Mouse (Mus musculus) spleen, adult 12 weeks (tissue): Measurements from ENCODE around the gene Sept4.
A peak's percentile ranks its signal among the peaks of the same experiment; 100 is the strongest.

Source experiments
- DNase-seq: peaks from one replicate; pipeline ENCODE4 v3.0.0; 2022; ENCODE audit warnings: low spot score

The Sept4 gene

GRCm38 (mm10) chr11:87568255-87568953 is at the start of gene Sept4:
TSS of gene Sept4 (plus strand) at chr11:87568903.
- no peak for DNase-seq

GRCm38 (mm10) chr11:87519260-87519659 is 49.4 kb upstream of the Sept4 start:
- peak; percentile 10 for DNase-seq

GRCm38 (mm10) chr11:87523466-87523865 is 45.2 kb upstream of the Sept4 start:
- no peak for DNase-seq

DNA sequence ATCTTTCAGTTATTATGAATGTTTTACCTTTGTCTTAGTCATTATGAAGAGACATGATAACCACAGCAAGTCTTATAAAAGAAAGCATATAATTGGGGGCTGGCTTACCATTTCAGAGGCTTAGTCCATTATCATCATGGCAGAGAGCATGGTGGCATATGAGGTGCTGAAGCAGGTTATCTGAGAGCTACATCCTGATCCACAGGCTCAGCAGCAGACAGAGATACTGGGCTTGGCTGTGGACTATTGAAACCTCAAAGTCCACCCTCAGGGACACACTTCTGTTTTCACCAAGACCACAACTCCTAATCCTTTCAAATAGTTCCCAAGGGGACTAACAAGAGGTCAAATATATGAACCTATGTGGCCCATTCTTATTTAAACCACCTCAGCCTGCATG is 44.7 kb upstream of the Sept4 start:
- no peak for DNase-seq

GRCm38 (mm10) chr11:87524780-87525179 is 43.9 kb upstream of the Sept4 start:
- no peak for DNase-seq

DNA sequence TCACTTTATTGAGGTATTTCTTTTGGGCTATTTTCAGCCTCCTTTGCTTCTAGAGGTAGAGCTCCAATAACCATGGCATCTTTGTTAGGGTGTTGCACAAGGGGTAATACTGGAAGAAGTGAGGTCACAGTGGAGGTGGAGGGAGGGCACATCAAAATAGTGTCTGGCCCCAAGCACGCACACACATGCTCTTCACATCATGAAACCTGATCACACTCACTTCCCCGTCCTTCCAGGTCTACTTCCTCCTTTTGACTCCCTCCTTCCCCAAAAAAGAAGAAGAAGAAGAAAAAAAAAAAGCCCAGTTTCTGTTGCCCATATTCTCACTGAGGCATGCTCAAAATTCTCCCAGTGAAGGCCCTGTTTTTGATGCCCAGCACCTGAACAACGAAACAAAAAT is 41.3 kb upstream of the Sept4 start:
- DNase-seq = no peak

DNA sequence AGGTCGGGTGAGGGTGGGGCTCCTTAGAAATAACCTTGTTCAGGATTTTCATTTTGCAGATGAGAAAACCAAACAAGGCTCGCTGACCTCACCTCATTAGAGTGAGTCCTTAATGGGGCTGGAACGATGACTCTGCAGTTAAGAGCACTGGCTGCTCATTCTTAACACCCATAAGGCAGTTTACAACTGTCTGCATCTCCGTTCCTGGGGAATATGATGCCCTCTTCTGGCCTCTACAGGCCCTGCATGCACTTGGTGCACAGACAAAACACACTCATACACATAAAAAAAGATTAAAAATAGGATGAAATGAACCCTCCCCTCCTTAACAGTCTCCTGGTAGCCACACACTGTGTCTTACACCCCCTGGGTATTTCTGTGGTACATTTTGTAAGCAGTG is 40.7 kb upstream of the Sept4 start:
- DNase-seq = no peak

GRCm38 (mm10) chr11:87531695-87532094 is 37.0 kb upstream of the Sept4 start:
- DNase-seq = no peak

GRCm38 (mm10) chr11:87542285-87542684 is 26.4 kb upstream of the Sept4 start:
- DNase-seq = no peak

DNA sequence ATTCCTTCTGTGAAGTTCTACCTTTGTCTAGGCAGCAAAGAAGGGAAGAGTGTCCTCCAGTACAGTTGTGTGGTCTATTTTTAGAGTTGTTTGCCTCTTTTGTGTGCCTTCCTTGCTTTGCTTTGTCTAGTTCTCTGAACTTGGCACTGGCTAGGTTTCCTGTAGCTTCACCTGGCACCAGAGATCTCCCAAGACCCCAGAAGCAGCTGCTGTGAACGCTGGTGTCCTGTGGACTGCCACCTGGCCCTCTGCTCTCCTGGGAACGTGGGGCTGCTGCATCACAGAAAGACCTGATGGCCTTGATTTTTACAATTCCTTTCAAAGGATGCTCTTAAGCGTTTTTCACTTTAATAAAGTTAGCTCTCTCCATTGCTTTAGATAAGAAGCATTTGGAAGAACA is 25.8 kb upstream of the Sept4 start:
- no peak for DNase-seq

DNA sequence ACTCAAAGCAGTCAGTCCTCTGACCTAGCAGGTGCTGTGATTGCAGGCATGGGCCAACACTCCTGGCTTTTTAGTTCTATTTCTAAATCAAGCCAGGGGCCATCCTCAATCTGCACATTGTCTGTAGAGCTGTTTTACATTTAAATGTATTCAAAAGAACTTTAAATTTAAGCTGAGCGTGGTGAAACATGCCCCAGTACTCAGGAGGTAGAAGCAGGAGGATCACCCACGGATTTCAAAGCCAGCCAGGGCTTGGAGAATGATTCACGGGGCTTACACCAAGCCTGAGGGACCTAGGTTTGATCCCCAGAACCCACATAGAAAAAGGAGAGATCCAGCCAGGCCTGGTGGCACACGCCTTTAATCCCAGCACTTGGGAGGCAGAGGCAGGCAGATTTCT is 15.4 kb upstream of the Sept4 start:
- DNase-seq = no peak

DNA sequence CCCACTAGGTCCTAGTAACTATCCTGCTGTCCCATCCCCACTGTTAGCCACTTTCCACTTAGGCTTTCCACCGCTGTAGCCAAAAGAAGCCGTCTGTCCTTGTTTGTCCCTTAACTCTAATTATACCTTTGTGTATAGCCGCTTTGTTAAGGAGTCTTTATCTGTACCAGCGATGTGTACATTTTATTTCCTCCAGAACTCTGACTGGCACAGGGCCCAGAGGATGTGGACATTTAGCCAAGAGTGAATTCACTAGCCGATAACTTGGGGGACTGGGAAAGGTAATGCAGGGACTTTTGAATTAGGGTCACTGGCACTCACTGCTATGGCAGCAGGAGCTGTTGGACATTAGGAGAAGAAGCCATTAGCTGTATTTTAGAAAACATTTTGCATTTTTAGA is 14.3 kb upstream of the Sept4 start:
- no peak for DNase-seq

DNA sequence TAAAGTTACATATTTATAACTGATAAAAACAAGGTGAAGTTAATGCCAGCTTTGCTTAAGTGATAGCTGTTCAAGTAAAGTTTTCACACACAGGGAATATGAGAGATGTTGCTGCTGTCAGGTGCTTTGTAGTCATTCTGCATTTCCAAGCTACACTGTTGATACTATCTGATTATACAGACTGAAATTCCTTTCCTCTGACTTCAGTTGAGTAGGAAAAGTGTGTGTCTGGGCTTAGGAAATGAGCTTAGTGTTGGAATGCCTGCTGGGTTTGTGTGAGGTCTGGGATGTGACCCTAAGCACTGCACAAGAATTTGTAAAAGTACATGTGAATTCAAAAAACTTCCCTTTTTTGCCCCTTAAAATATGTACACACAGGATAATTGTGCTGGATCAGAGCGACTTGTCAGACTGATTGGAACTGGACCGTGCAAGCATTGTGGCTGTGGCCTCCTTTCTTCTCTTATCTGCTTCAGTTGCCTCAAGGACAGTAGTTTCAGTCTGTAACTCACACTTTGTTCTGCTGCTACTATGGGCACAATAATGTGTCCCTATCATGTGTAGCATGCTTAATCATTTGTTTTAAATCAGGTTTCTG is 13.5 kb upstream of the Sept4 start:
- no peak for DNase-seq

GRCm38 (mm10) chr11:87561208-87561607 is 7.5 kb upstream of the Sept4 start:
- no peak for DNase-seq

DNA sequence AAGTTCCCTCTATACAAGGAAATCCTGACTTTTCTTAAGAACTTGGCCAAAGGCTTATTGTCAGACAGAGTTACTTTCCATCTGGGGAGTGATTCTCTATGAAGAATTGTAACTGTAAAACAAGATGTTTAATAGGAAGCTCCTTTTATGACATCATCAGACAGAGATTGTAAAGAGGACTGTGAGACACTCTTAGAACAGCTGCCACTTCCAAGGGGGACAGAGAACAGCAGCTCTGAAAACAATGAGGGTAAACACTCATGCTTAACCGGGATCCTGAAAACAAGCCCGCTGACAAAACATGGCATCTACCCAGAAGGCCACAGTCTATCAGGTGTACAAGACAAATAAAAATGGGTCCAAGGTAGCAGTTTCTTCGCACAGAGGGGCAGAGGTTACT is 2.2 kb upstream of the Sept4 start, which contains the start of gene Gm11492:
TSS of gene Gm11492 (plus strand) at position 153 of the 400 bp plus-strand sequence.
- DNase-seq = no peak

DNA sequence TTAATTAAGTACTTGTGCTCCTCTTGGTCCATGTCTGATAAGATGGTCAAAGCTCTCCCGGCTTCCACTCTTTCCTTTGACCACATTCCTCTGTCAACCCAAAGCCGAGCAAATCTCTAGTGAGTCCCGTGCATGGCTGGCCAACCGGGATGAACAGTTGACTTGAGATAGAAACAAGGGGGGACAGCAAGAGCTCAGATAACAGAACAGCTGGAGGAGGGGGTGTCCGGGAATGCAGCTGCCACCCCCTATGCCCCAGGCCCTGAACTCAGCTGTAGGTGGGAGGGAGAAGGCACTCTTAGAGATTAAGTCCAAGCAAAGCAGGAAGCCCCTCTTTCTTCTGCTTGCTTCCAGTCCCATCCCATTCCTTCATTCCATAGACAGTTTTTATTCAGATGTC is 2.0 kb downstream of the Sept4 start:
- no peak for DNase-seq

DNA sequence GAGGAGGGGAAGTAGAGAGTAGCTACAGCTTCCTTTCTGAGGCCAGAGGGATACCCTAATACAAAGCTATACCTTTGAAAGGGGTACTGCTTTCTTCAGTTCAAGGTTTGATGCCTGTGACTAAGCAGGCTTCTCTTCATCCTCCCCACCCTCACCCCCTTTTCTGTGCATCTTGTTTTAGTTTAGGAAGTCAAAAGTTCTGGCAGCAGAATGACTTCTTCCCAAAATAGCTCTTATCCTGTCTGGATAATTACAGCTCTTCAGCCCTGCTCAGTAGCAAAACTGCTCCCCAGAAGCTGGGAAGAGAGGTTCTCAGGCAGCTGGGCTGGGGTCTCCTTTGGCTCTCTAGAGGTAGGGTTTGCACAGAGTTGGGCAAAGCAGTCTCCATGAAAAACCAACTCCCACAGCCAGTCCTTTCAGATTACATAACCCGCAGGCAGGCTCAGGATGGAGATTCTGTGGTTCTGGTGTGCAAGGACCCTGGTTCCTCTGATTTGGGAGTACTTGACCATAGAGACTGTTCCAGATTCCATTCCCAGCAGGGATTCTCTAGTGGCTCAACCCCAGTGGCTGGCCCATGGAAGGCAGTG is 2.8 kb downstream of the Sept4 start:
- no peak for DNase-seq

- no peak for DNase-seq
Measured at GRCm38 (mm10) chr11:87573751-87574150, 5.0 kb downstream of the Sept4 start.

- DNase-seq = no peak
Measured at GRCm38 (mm10) chr11:87574520-87575180, 5.9 kb downstream of the Sept4 start.

GRCm38 (mm10) chr11:87577601-87578248 is 9.0 kb downstream of the Sept4 start:
- DNase-seq = no peak

DNA sequence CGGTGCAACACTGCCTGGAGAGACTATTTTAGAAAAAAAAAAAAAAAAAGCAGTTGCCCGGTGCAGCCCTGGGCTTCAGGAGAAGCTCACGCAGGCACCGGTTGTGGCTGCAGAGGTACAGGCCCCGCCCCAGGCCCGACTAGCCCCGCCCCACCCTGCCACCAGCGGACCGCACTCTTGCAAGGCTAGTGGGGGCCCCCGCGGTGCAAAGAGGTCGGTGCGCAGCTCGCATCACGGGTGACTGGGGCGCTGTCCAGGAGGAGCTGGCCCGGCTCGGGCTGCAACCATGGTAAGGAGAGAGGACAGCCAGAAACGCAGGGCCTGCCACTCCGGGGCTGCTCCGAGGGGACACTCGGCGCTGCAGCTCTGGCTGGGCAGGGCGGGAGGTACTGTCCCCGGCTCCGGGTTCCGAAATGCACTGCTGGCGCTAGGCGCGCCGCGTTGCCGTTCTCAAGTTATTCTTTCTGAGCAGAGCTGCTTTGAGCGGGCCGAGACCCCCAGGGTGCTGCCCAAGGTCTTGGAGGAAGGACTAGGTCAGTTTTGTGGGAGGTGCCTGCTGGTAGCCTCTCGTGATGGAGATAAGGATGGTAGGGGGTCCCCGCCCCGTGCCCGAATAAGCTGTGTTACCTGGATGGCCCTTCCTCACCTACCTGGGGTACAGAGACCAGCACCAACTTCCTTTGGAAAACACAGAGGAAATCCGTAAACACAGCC is 9.7 kb downstream of the Sept4 start:
- peak; percentile 43 for DNase-seq
